Mouse (Mus musculus): ENCODE results near the gene Tmem131.

DNA sequence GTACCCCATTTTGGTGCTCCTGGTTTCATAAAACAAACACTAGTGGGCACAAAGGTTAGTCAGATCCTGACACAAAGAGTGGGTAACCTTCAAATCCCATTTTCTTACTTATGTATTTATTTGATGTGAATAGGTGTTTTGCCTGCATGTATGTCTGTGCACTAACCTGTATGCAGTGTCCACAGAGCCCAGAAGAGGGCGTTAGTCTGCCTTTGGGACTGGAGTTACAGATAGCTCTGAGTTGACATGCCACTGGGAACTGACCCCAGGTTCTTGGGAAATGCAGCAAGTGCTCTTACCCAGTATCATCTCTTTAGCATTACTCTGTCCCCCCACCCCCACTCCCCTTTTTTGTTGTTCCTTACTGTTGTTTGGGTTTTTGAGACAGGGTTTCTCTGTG is 95.4 kb downstream of the Tmem131 start:
- TF ChIP-seq GATA1 (IDR thresholded peaks at IDR 0.05; ENCODE audit: borderline replicate concordance, low read length) (no peak), FLI1 (IDR thresholded peaks at IDR 0.05; ENCODE audit: low read length) (no peak)
